Mouse (Mus musculus) CD8-positive naive resting alpha-beta T cell, adult 57 days (primary cell): Measurements from ENCODE around the gene AF067063. TPM values are rescaled to one million over a fixed set of nuclear protein-coding genes. Genes with fewer than 3 reads are reported as not detected.

ENCODE experiments used
- total RNA-seq: library from RNA; stranded (reverse); gene quantifications from one replicate; pipeline ENCODE4 v1.2.4, GENCODE M21; 2023

The AF067063 gene
- not detected for total RNA-seq

GRCm38 (mm10) chr13:119830116-119830515 is at the start of gene AF067063:
Gene AF067063, minus strand, starts transcription at chr13:119830216.

GRCm38 (mm10) chr13:119835320-119836056 is 5.5 kb upstream of the AF067063 start, which contains the start of gene D13Ertd608e:
Gene D13Ertd608e, plus strand, starts transcription at chr13:119836006.

GRCm38 (mm10) chr13:119790761-119791579 is 39.0 kb downstream of the AF067063 start, which contains the start of gene Zfp131:
Gene Zfp131, minus strand, starts transcription at chr13:119790889.

Other genes with a start within 250 kb of the AF067063 start
- not detected for gene Ccl28, start 206.4 kb downstream of the AF067063 start, total RNA-seq
- gene Hmgcs1, start 139.8 kb downstream of the AF067063 start, total RNA-seq: 54.4 TPM
- gene Nim1k, start 74.3 kb downstream of the AF067063 start, total RNA-seq: 0.77 TPM
- gene Zfp131, start 39.3 kb downstream of the AF067063 start, total RNA-seq: 57.7 TPM
- gene D13Ertd608e, start 5.8 kb upstream of the AF067063 start, total RNA-seq: not detected
- not detected for gene Tcstv1, start 64.6 kb upstream of the AF067063 start, total RNA-seq
- gene Gm21761, start 99.1 kb upstream of the AF067063 start, total RNA-seq: not detected
- gene B020031M17Rik, start 120.6 kb upstream of the AF067063 start, total RNA-seq: not detected
- not detected for gene Gm36079, start 196.8 kb upstream of the AF067063 start, total RNA-seq
- gene Gm21188, start 222.0 kb upstream of the AF067063 start, total RNA-seq: 0.40 TPM